Mouse (Mus musculus): ENCODE results near the gene Klc2.

GRCm38 (mm10) chr19:5113783-5114182, 4.6 kb downstream of the Klc2 start:
- no peak for TF ChIP-seq POLR2A (IDR thresholded peaks at IDR 0.05; ENCODE audit: borderline replicate concordance, low read depth, low read length)
- no peak for TF ChIP-seq CTCF (IDR thresholded peaks at IDR 0.05; ENCODE audit: low read depth, low read length)
